Mouse (Mus musculus) fibroblast of lung, adult 2 months (primary cell): Measurements from ENCODE around the gene Serpinb6c.
"Not testable (repeated sequence)": the region's sequence is repeated elsewhere in the genome, so short reads cannot be mapped to it uniquely, and the experiment has no call there.

Source experiments
- DNase-seq: peaks from one replicate; pipeline ENCODE4 v3.0.0-alpha.2; 2011; ENCODE audit warnings: low read depth

Serpinb6c gene

DNA sequence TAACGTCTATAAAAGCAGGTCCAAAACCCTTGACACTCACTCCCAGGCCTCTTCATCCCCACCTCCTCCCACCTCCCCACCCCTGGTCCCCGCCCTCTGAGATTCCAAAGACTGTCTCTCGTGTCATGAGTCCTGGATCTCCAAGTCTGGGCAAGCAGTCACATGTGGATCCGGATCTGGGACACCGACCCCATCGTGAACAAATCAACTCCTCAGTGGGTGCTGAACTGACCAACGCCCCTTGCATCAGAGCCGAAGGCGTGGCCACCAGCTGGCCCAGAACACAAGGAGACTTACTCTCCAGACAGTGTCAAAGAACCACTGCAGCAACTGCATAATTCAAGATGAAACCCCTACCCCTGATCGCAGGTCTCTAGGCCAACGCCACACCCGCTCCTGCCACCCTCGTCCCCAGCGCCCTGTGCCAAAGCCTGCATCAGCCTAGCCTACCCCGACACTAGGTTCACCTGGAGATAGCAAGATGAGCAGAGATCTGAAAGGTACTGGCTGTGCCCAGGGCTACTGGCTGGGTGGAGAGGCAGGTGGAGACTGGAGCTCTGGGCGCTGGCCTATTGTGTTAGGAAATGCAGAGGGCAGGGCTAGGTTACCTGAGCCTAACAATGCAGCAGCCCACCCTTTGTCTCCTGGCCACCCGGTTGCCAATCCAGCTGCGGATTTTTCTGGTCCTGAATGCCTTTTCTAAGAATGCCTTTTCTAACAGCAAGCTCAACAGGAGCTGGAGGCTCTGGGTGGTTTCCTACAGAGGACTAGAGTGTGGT, at the start of gene Serpinb6c:
TSS of gene Serpinb6c (minus strand) at position 533 of the 779 bp plus-strand sequence.
- DNase-seq: no peak

DNA sequence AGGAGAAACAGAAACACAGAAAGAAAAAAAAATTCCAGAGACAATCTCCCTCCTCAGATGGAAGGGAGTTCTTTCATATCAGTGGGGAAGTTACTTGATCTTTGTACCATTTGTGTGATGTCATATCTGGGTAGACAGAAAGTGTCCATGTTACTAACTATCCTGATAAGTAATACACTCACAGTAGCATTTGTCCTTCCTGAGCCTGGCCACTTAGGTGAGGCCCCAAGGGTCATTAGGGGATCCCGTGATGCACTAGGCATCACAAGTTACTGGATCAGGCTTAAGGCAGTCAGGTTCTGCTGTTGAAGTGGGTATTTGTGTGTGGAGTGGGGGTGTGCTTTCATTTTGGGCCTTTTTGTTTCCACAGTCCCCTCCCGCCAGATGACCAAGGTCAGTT, 47.4 kb upstream of the Serpinb6c start:
- no peak for DNase-seq

GRCm38 (mm10) chr13:33952075-33952449, 46.6 kb upstream of the Serpinb6c start:
- DNase-seq: no peak

GRCm38 (mm10) chr13:33951308-33952074, 46.0 kb upstream of the Serpinb6c start:
- DNase-seq: peak; percentile 72

GRCm38 (mm10) chr13:33942212-33942779, 36.8 kb upstream of the Serpinb6c start:
- DNase-seq: no peak

- no peak for DNase-seq
Observed at GRCm38 (mm10) chr13:33941288-33941808, 35.8 kb upstream of the Serpinb6c start.

DNA sequence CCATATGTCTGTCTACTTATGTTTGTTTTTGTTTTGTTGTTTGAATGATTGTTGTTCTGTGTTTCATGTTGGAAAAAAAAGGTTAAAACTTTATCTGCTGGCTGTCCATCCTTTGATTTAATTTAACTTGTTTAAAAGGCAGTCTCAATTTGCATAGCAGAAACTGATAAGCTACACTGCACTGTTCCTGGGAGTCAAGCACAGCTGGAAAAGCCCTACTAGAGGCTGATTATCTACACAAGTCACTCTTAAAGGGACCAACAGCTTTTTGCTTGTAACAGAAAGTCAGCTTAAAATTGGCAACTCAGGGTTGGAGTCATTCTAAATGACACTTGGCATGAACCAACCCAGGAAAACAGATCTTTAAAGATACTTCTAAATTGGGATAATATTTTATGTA, 32.1 kb upstream of the Serpinb6c start:
- not testable (repeated sequence) for DNase-seq

DNA sequence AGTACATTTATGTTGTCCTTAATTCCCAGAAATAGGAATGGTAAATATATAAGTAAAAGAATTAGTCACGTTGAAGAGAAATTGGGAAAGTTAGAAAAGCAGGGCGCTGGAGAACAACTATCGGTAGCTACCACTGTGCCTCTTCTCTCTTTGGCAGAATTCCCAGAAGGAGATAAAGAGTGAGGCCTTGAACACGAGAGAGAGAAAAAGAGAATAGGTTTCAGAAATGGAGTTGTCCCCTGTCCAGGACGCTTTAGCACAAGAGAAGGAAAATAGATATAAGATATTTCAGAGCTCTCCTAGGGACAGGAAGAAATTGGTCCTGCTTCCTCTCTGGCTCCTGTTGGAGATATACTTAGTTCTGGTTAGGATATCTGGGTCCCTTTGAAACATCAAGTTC, 31.6 kb upstream of the Serpinb6c start:
- DNase-seq: no peak

DNA sequence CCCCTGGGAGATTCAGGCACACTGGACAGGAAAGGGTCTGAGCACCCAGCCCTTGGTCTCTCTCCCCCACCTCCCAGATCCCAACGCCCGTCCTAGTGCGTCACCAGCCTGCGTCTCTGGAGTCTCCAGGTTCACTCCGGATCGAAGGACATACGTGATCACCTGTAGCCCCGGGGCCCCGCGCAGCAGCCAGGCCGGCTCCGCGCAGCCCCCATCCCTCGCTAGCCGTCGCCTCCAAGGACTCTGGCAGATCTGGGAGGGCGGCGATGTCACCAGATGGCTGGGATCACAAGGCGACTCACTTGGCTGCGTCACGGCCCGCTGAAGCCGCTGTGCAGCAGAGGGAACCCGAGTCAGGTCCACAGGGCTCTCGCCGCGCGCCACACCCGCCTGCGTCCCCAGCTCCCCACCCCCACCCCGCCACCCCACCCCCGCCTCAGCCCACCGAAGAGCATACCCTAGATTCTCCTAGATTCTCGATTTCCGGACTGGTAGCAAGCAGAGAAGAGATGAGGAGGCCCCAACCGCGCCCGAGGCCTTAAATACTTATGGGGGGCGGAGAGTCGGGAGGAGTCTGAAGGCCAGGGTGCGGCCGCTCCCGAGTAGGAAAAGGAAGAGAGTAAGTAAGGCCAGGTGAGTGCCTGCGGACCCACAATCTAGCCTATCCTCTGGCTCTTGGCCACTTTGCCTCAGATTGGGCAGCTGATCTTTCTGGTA, 30.1 kb upstream of the Serpinb6c start:
- peak; percentile 21 for DNase-seq

DNA sequence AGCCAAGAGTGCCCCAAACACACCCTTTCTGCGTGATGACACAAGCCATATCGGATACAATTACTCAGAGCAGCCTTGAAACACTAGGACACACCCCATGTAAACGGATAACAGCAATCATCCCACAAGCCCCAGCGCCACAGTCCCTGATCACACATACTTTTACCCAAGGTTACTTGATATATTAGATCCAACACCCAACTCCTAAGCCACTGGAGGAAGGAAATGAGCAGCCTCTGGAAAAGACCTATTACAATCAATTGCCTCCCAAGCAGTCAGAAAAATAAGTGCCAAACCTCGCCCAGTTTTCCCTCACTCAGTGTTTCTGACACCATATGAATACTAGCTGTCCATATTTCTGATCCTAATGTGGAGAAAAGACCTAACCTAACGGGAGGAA, 29.2 kb upstream of the Serpinb6c start:
- peak; percentile 10 for DNase-seq

DNA sequence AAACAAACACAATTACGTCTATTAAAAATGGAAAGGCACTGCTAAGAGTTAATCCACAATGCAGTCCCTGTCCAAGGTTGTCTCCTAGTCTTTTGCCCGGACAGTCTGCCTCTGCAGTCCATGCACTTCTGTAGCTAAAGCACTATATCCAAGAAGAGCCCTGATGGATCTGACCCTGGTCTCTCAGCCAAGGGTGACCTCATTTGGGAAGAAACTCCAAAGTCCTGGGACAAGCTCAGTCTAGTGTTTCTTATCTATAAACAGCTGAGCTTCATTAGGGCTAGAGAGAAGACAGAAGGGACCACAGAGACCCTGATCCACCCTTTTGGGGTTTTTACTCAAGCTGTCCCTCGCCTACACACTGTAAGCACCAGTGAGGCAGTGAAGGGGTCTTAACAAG, 25.4 kb upstream of the Serpinb6c start:
- no peak for DNase-seq

DNA sequence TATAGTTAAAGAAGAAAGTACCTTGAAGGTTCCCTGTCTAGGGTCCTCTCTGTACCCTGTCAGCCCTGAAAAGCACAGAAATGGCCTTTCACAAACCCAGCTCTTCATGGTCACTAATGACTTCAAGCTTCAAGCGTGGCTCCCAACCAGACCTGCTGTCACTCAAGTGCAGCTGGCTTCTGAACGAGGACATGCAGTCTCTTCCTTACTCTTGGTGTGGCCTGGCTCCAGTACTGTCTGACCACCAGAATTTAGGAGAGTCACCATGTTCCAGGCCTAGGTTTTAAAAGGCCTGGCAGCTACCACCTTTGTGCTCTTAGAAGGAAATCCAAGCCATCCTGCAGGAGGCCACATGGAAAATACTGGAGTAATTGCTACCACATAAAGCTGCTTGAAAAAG, 24.8 kb upstream of the Serpinb6c start:
- no peak for DNase-seq

- no peak for DNase-seq
Observed at GRCm38 (mm10) chr13:33921699-33922098, 16.2 kb upstream of the Serpinb6c start.

GRCm38 (mm10) chr13:33921041-33921440, 15.5 kb upstream of the Serpinb6c start:
- no peak for DNase-seq

GRCm38 (mm10) chr13:33906821-33907220, 1.3 kb upstream of the Serpinb6c start:
- DNase-seq: no peak

DNA sequence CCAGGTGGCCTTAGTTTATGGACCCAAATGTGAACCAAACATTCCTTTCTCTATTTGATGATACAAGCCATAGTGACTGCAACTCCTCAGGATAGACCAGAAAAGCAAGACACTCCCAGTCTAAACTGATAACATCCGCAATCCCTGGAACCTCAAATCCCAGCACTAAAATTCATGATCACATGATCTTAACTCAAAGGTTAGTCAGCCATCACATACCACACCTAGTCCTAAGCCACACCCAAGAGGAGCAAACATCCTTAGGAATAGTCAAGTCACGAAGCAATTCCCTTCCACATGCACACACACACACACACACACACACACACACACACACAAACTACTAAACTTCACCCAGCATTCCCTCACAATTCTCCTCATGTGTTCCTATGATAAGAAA, 2.2 kb downstream of the Serpinb6c start:
- DNase-seq: no peak

GRCm38 (mm10) chr13:33894207-33894606, 11.3 kb downstream of the Serpinb6c start:
- peak; percentile 35 for DNase-seq

GRCm38 (mm10) chr13:33843308-33843707, 62.2 kb downstream of the Serpinb6c start, which contains the start of gene Serpinb6e:
Gene Serpinb6e (minus strand): TSS chr13:33843408.
- no peak for DNase-seq

- DNase-seq: no peak
Observed at GRCm38 (mm10) chr13:33830751-33831150, 74.8 kb downstream of the Serpinb6c start.
